In genomic region chr12:29247356-29247755, GRCm38 (mm10) we compare ENCODE assay signal across 13 mouse cellular contexts.
DNase-seq lines count a peak whose midpoint lies in the region; ATAC-seq lines count a peak whose summit lies in the region.
"Had no signal": no experiment of that assay in that cellular context is flagged by ENCODE, and none has a peak within 500 bp of the region (broad histone marks: within the 10 kb centered on the region; RNA-seq: fewer than 3 reads in every experiment).

No protein-coding gene starts in this region.

- ATAC-seq in forebrain, embryonic 14.5 days: peak; percentile 60; the same call in 1 of the 2 replicates
- ATAC-seq in forebrain, embryonic 11.5 days (replicated peaks; ENCODE audit: low FRiP score): no peak
- no peak for ATAC-seq in neural tube, embryonic 11.5 days (ENCODE audit: insufficient read depth, low FRiP score, low TSS enrichment)
- ATAC-seq in monocyte, adult 5-6 weeks (replicated peaks; ENCODE audit: insufficient number of reproducible peaks, low FRiP score, low TSS enrichment, poor library complexity, severe bottlenecking): no peak
- ATAC-seq: Patski had no signal

- H3K4me3 ChIP-seq in forebrain, embryonic 14.5 days (ENCODE audit: low read depth, low read length): no peak overlapping the region
- no peak overlapping the region for H3K4me3 ChIP-seq in forebrain, embryonic 11.5 days (ENCODE audit: low read depth, low read length)
- no peak overlapping the region for H3K4me3 ChIP-seq in neural tube, embryonic 11.5 days (ENCODE audit: low read depth, low read length)
- H3K4me3 ChIP-seq: heart, embryonic 13.5 days had no signal

- H3K4me1 ChIP-seq in forebrain, embryonic 14.5 days (ENCODE audit: control insufficient read depth, insufficient read depth, low read length): peaks cover 15% of the 10 kb centered on the region
- no peaks in the 10 kb centered on the region for H3K4me1 ChIP-seq in forebrain, embryonic 11.5 days (replicated peaks; ENCODE audit: control insufficient read depth, insufficient read depth, low read length)
- H3K4me1 ChIP-seq in neural tube, embryonic 11.5 days (ENCODE audit: control insufficient read depth, insufficient read depth, low read length): peaks cover 8% of the 10 kb centered on the region
- H3K4me1 ChIP-seq: heart, embryonic 13.5 days had no signal

- no peaks in the 10 kb centered on the region for H3K27me3 ChIP-seq in forebrain, embryonic 14.5 days (replicated peaks; ENCODE audit: control insufficient read depth, insufficient read depth, low read length)
- no peaks in the 10 kb centered on the region for H3K27me3 ChIP-seq in forebrain, embryonic 11.5 days (ENCODE audit: control insufficient read depth, insufficient read depth, low read length)
- no peaks in the 10 kb centered on the region for H3K27me3 ChIP-seq in neural tube, embryonic 11.5 days (ENCODE audit: control insufficient read depth, insufficient read depth, low read length)
- H3K27me3 ChIP-seq: heart, embryonic 13.5 days; Patski had no signal

- H3K27ac ChIP-seq in forebrain, embryonic 14.5 days (ENCODE audit: low read depth, low read length): peak overlapping the region; percentile 48; the same call in 1 of the 2 replicates
- no peak overlapping the region for H3K27ac ChIP-seq in forebrain, embryonic 11.5 days (ENCODE audit: low read depth, low read length)
- peak overlapping the region; percentile 27; the same call in 1 of the 2 replicates for H3K27ac ChIP-seq in neural tube, embryonic 11.5 days (ENCODE audit: low read depth, low read length)
- H3K27ac ChIP-seq: heart, embryonic 13.5 days had no signal

- H3K4me2 ChIP-seq in forebrain, embryonic 14.5 days (ENCODE audit: low read length): no peak overlapping the region
- no peak overlapping the region for H3K4me2 ChIP-seq in forebrain, embryonic 11.5 days (ENCODE audit: low read depth, low read length, severe bottlenecking)
- H3K4me2 ChIP-seq in neural tube, embryonic 11.5 days (ENCODE audit: low read depth): no peak overlapping the region
- H3K4me2 ChIP-seq: heart, embryonic 13.5 days had no signal

- intact Hi-C loops in left cerebral cortex, postnatal 14 days (cut with DNase I): no loop called here

- peak; percentile 83 for DNase-seq in forebrain, embryonic 14.5 days (ENCODE audit: low spot score)
- DNase-seq in forebrain, embryonic 11.5 days (ENCODE audit: low spot score): no peak
- no peak for DNase-seq in neural tube, embryonic 11.5 days (ENCODE audit: low spot score)
- no peak for DNase-seq in neural tube, embryonic 10.5 days (ENCODE audit: extremely low spot score, low spot score)
- peak; percentile 75 for DNase-seq in left cerebral cortex, postnatal 14 days (ENCODE audit: low spot score in 2 of 2)
- DNase-seq in telencephalon, adult 2 months (ENCODE audit: low read depth, low spot score): peak; percentile 50
- no peak for DNase-seq in cerebellum, postnatal 4 days (ENCODE audit: low spot score in 2 of 2)
- DNase-seq: adrenal gland, postnatal 25 days; kidney, adult 2 months; lung, postnatal 4 days had no signal

- WGBS in forebrain, embryonic 14.5 days: 41% methylated on average over 5 of the region's 5 CpGs
- 79% methylated on average over 5 of the region's 5 CpGs for WGBS in forebrain, embryonic 11.5 days
- 80% methylated on average over 5 of the region's 5 CpGs for WGBS in neural tube, embryonic 11.5 days

- no peaks in the 10 kb centered on the region for H3K36me3 ChIP-seq in forebrain, embryonic 14.5 days (ENCODE audit: control insufficient read depth, insufficient read depth, low read length)
- no peaks in the 10 kb centered on the region for H3K36me3 ChIP-seq in forebrain, embryonic 11.5 days (ENCODE audit: control insufficient read depth, insufficient read depth, low read length)
- H3K36me3 ChIP-seq in neural tube, embryonic 11.5 days (ENCODE audit: control insufficient read depth, insufficient read depth, low read length): no peaks in the 10 kb centered on the region
- H3K36me3 ChIP-seq: heart, embryonic 13.5 days had no signal

- no peak overlapping the region for H3K9ac ChIP-seq in forebrain, embryonic 14.5 days (ENCODE audit: low read length)
- H3K9ac ChIP-seq in forebrain, embryonic 11.5 days (ENCODE audit: low read length): no peak overlapping the region
- H3K9ac ChIP-seq in neural tube, embryonic 11.5 days (ENCODE audit: low read length): no peak overlapping the region
- H3K9ac ChIP-seq: heart, embryonic 13.5 days had no signal

- no peaks in the 10 kb centered on the region for H3K9me3 ChIP-seq in forebrain, embryonic 14.5 days (replicated peaks; ENCODE audit: control insufficient read depth, low read length)
- no peaks in the 10 kb centered on the region for H3K9me3 ChIP-seq in forebrain, embryonic 11.5 days (ENCODE audit: control insufficient read depth, low read length)
- no peaks in the 10 kb centered on the region for H3K9me3 ChIP-seq in neural tube, embryonic 11.5 days (ENCODE audit: control insufficient read depth, low read length)
- H3K9me3 ChIP-seq: heart, embryonic 13.5 days had no signal

Comparison
In these comparisons a context has a peak if more than half of its experiments do, and no peak if none do; other contexts are left out.
1. DNase-seq: peak in forebrain, embryonic 14.5 days (single experiment), left cerebral cortex, postnatal 14 days (2 of 2) and telencephalon, adult 2 months (single experiment); none in forebrain, embryonic 11.5 days (single experiment), neural tube, embryonic 11.5 days (single experiment), neural tube, embryonic 10.5 days (single experiment) and cerebellum, postnatal 4 days (0 of 2).